Mouse (Mus musculus): ENCODE data around the gene Ccdc191.

GRCm38 (mm10) chr16:43881636-43882035, 8.0 kb upstream of the Ccdc191 start:
- TF ChIP-seq POLR2A (IDR thresholded peaks at IDR 0.05; ENCODE audit: control insufficient read depth, low read depth, low read length) (no peak), CTCF (IDR thresholded peaks at IDR 0.05; ENCODE audit: control insufficient read depth, insufficient read depth, insufficient replicate concordance, low read depth, low read length) (no peak)

Data from testis, adult 2 months (tissue).